Mouse (Mus musculus) G1E (cell line): ENCODE results near the gene Hist1h2ab.

Experiments used
- CTCF ChIP-seq: IDR thresholded peaks from 2 replicates; pipeline ENCODE4 v1.5.1; 2012; ENCODE audit warnings: low read depth, low read length, inconsistent platforms, mixed read lengths
- POLR2AphosphoS5 ChIP-seq: IDR thresholded peaks from 2 replicates; pipeline ENCODE4 v1.6.1; 2012; ENCODE audit warnings: low read depth, low read length, inconsistent platforms; ENCODE audit not compliant: insufficient replicate concordance
- TAL1 ChIP-seq: conservative IDR thresholded peaks from 2 replicates; pipeline ENCODE4 v1.6.1; 2012; ENCODE audit warnings: low read depth, low read length, inconsistent platforms, mixed read lengths

DNA sequence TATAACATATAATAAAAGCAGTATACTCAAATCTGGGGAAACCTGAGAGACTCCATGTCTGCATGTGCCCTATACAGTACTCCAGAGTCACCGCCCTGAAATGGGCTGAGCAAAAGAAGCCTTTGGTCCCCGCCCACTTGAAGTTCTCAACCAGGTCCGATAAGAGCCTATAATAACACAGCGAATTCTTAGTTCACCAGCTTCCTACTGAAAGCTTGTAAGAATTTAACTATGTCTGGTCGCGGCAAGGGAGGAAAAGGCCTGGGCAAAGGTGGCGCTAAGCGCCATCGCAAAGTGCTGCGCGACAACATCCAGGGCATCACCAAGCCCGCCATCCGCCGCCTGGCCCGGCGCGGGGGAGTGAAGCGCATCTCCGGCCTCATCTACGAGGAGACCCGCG is 5.9 kb downstream of the Hist1h2ab start, which contains the start of gene Hist1h4b:
- TF ChIP-seq POLR2AphosphoS5 (0 out of 2 replicates have a peak, but pooled peaks have one; percentile 96), CTCF (no peak), TAL1 (no peak)
